Mouse (Mus musculus): ENCODE measurements around the gene Stx16. TPM values are rescaled to one million over a fixed set of nuclear protein-coding genes. Genes with fewer than 3 reads are reported as not detected.
A peak's percentile ranks its signal among the peaks of the same experiment; 100 is the strongest.

The Stx16 gene
- polyA plus RNA-seq, 1 experiment from 2014 or later = 13.7 TPM

- Histone ChIP-seq H3K27me3 (replicated peaks) (no peaks in the 10 kb centered on the region), H3K4me3 (no peak overlapping the region), H3K27ac (0 out of 2 replicates have a peak overlapping the region, but pooled peaks have one; percentile 28), H3K4me1 (peaks cover 3% of the 10 kb centered on the region; the same call in 1 of the 2 replicates), H3K4me2 (replicated peaks) (no peak overlapping the region), H3K9me3 (no peaks in the 10 kb centered on the region), H3K36me3 (no peaks in the 10 kb centered on the region), H3K9ac (no peak overlapping the region)
- ATAC-seq (ENCODE audit: low FRiP score, low read depth) = no peak
- WGBS = 30% methylated on average over 2 of the region's 2 CpGs
These were observed 14.9 kb upstream of the Stx16 start for GRCm38 (mm10) chr2:174061219-174061618.

DNA sequence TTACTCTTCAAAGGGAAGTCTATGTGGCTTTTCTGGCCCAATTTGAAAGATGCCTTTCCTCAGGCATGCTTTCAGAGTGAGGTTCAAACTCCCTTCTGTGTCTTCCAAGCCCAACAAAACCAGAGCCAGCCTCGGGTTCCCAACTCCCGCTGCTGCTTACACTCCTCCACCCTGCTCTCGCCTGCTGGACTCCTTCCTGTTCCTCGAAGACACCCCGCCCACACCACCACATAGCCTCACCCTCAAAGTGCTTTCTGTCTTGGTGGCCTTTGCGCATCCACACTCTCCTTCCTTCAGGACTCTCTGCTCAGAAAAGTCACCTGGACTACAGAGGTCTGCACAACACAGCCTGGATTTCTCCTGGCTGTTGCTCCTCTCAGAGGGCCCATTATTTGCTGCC, 13.0 kb upstream of the Stx16 start:
- 78% methylated on average over 6 of the region's 6 CpGs for WGBS
- H3K4me1 ChIP-seq = peaks cover 3% of the 10 kb centered on the region; the same call in 1 of the 2 replicates
- ATAC-seq (ENCODE audit: low FRiP score, low read depth) = no peak
- H3K4me3 ChIP-seq = no peak overlapping the region
- no peaks in the 10 kb centered on the region for H3K27me3 ChIP-seq (replicated peaks)
- H3K9me3 ChIP-seq = no peaks in the 10 kb centered on the region
- no peak overlapping the region for H3K9ac ChIP-seq
- no peak overlapping the region for H3K27ac ChIP-seq
- no peaks in the 10 kb centered on the region for H3K36me3 ChIP-seq
- H3K4me2 ChIP-seq (replicated peaks) = no peak overlapping the region

- H3K27me3 ChIP-seq (replicated peaks) = no peaks in the 10 kb centered on the region
- H3K9me3 ChIP-seq = no peaks in the 10 kb centered on the region
- H3K27ac ChIP-seq = no peak overlapping the region
- peaks cover 3% of the 10 kb centered on the region; the same call in 1 of the 2 replicates for H3K4me1 ChIP-seq
- no peaks in the 10 kb centered on the region for H3K36me3 ChIP-seq
- WGBS = 66% methylated on average over 9 of the region's 9 CpGs
- H3K9ac ChIP-seq = no peak overlapping the region
- H3K4me3 ChIP-seq = no peak overlapping the region
- no peak overlapping the region for H3K4me2 ChIP-seq (replicated peaks)
- ATAC-seq (ENCODE audit: low FRiP score, low read depth) = no peak
These were observed 12.4 kb upstream of the Stx16 start for GRCm38 (mm10) chr2:174063527-174064211.

DNA sequence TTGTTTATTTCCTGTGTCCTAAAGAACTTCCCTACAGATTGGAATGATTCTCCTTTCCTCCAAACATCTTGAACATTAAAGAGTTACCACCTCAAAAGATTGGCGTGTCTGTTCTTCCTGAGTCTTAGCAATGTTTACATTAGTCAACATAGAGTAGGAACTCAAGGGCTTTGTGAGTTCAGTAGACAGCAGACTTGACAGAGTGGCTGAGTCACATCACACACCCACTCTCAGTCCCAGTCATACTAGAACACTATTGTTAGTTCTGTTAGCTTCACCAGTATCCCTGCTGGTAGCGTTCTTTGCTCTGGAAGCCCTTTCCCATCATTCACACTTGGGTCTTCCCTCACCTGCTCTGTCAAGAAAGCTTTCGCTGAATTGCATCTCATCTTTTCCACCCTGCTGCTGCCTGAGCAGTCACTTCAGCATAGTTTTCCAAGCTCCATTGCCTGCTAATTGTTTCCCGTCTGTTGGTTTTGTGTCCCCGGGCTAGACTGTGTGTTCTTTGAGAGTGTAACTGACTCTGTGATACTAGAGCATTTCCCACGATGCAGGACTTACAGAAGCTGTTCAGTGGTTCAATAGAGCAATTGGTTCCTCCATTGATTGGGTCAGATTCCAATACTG, 8.2 kb upstream of the Stx16 start:
- Histone ChIP-seq H3K4me1 (no peaks in the 10 kb centered on the region; the same call in 1 of the 2 replicates), H3K27me3 (replicated peaks) (no peaks in the 10 kb centered on the region), H3K27ac (no peak overlapping the region), H3K4me2 (replicated peaks) (no peak overlapping the region), H3K4me3 (no peak overlapping the region), H3K36me3 (no peaks in the 10 kb centered on the region), H3K9ac (no peak overlapping the region), H3K9me3 (no peaks in the 10 kb centered on the region)
- no peak for ATAC-seq (ENCODE audit: low FRiP score, low read depth)
- 81% methylated on average over 6 of the region's 6 CpGs for WGBS

GRCm38 (mm10) chr2:174069532-174070049, 6.5 kb upstream of the Stx16 start:
- Histone ChIP-seq H3K27me3 (replicated peaks) (no peaks in the 10 kb centered on the region), H3K4me3 (no peak overlapping the region), H3K4me1 (peaks cover 10% of the 10 kb centered on the region; the same call in 1 of the 2 replicates), H3K27ac (no peak overlapping the region), H3K9ac (no peak overlapping the region), H3K4me2 (replicated peaks) (no peak overlapping the region), H3K36me3 (no peaks in the 10 kb centered on the region), H3K9me3 (no peaks in the 10 kb centered on the region)
- ATAC-seq (ENCODE audit: low FRiP score, low read depth) = no peak
- WGBS = 73% methylated on average over 3 of the region's 3 CpGs

DNA sequence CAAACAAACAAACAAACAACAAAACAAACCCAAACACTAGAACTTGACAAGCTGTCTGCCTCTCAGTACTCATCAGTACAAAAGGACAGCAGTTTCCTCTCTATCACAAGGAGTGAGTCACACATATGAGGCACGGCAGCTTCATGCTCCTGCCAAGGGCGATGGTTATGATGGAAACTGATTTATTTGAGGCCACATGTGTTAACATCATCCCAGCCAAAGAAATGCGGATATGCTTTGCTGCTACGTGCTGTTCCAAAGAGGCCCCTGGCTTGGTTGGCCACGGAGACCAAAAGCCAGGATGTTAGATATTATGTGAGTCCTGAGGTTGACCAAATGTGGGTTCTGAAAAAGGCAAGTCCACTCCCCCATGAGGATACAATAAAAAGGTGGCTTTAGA, 4.7 kb upstream of the Stx16 start:
- H3K9ac ChIP-seq = no peak overlapping the region
- H3K27me3 ChIP-seq (replicated peaks) = no peaks in the 10 kb centered on the region
- H3K36me3 ChIP-seq = no peaks in the 10 kb centered on the region
- H3K4me1 ChIP-seq = peaks cover 24% of the 10 kb centered on the region
- H3K9me3 ChIP-seq = no peaks in the 10 kb centered on the region
- WGBS = 87% methylated on average over 5 of the region's 5 CpGs
- no peak for ATAC-seq (ENCODE audit: low FRiP score, low read depth)
- H3K4me2 ChIP-seq (replicated peaks) = no peak overlapping the region
- no peak overlapping the region for H3K27ac ChIP-seq
- H3K4me3 ChIP-seq = no peak overlapping the region

DNA sequence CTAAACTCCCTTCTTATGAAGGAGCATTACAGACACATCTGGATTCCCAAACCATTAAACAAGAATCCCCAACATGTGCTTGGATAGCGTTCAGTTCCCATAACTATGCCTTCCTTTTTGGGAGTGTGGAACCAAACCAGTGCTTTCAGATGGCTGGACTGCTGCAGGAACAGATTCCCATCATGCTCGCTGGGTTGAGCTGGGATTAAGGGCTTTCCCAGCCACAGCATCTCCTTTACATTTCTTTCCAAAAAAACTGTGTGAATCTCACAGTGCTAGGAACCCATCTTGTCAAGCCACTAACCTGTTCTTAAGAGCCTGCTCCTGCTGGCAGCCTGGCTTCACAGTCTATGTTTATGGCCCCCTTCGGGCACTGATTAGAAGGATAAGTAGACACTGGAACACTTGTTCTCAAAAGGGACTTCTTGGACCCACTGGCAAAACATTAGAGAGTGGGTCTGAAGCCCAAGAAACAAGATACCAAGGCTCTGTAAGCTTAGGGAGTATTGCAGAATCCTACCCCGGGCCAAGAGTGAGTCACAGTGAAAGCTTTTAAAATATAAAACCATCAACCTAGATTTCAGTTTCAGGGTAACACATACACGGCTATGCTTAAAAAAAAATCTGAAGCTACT, 2.8 kb upstream of the Stx16 start:
- Histone ChIP-seq H3K9me3 (no peaks in the 10 kb centered on the region), H3K36me3 (no peaks in the 10 kb centered on the region), H3K27ac (no peak overlapping the region), H3K4me3 (no peak overlapping the region), H3K9ac (no peak overlapping the region), H3K4me1 (peaks cover 36% of the 10 kb centered on the region), H3K4me2 (replicated peaks) (no peak overlapping the region), H3K27me3 (replicated peaks) (no peaks in the 10 kb centered on the region)
- WGBS = 82% methylated on average over 5 of the region's 5 CpGs
- ATAC-seq (ENCODE audit: low FRiP score, low read depth) = no peak

GRCm38 (mm10) chr2:174074621-174075020, 1.5 kb upstream of the Stx16 start:
- peak; percentile 41 for ATAC-seq (ENCODE audit: low FRiP score, low read depth)
- Histone ChIP-seq H3K36me3 (no peaks in the 10 kb centered on the region), H3K4me2 (replicated peaks) (peak overlapping the region; percentile 94), H3K4me1 (peaks cover 38% of the 10 kb centered on the region), H3K27me3 (replicated peaks) (no peaks in the 10 kb centered on the region), H3K27ac (peak overlapping the region; percentile 90), H3K9ac (peak overlapping the region; percentile 48), H3K4me3 (peak overlapping the region; percentile 36), H3K9me3 (no peaks in the 10 kb centered on the region)
- WGBS = 0% methylated on average over 8 of the region's 13 CpGs

- H3K36me3 ChIP-seq = no peaks in the 10 kb centered on the region
- peaks cover 38% of the 10 kb centered on the region for H3K4me1 ChIP-seq
- H3K27me3 ChIP-seq (replicated peaks) = no peaks in the 10 kb centered on the region
- peak overlapping the region; percentile 94 for H3K4me2 ChIP-seq (replicated peaks)
- peak overlapping the region; percentile 36 for H3K4me3 ChIP-seq
- peak overlapping the region; percentile 48 for H3K9ac ChIP-seq
- ATAC-seq (ENCODE audit: low FRiP score, low read depth) = peak; percentile 1; the same call in 1 of the 2 replicates
- WGBS = under 1% methylated on average over 22 of the region's 22 CpGs
- peak overlapping the region; percentile 90 for H3K27ac ChIP-seq
- H3K9me3 ChIP-seq = no peaks in the 10 kb centered on the region
These were observed 987 bp upstream of the Stx16 start for GRCm38 (mm10) chr2:174075072-174075570.

GRCm38 (mm10) chr2:174076433-174076824, 321 bp downstream of the Stx16 start:
- peak overlapping the region; percentile 90; the same call in 1 of the 2 replicates for H3K27ac ChIP-seq
- under 1% methylated on average over 22 of the region's 22 CpGs for WGBS
- no peaks in the 10 kb centered on the region for H3K9me3 ChIP-seq
- peak overlapping the region; percentile 94 for H3K4me2 ChIP-seq (replicated peaks)
- peak overlapping the region; percentile 74 for H3K9ac ChIP-seq
- ATAC-seq (ENCODE audit: low FRiP score, low read depth) = peak; percentile 56
- H3K4me1 ChIP-seq = peaks cover 50% of the 10 kb centered on the region
- H3K36me3 ChIP-seq = no peaks in the 10 kb centered on the region
- peak overlapping the region; percentile 70 for H3K4me3 ChIP-seq
- no peaks in the 10 kb centered on the region for H3K27me3 ChIP-seq (replicated peaks)

GRCm38 (mm10) chr2:174077004-174077695, 1.0 kb downstream of the Stx16 start:
- H3K4me3 ChIP-seq = peak overlapping the region; percentile 70
- no peaks in the 10 kb centered on the region for H3K9me3 ChIP-seq
- 1% methylated on average over 19 of the region's 19 CpGs for WGBS
- H3K27ac ChIP-seq = peak overlapping the region; percentile 90
- H3K4me2 ChIP-seq (replicated peaks) = peak overlapping the region; percentile 94
- ATAC-seq (ENCODE audit: low FRiP score, low read depth) = no peak
- H3K36me3 ChIP-seq = no peaks in the 10 kb centered on the region
- no peaks in the 10 kb centered on the region for H3K27me3 ChIP-seq (replicated peaks)
- H3K4me1 ChIP-seq = peaks cover 56% of the 10 kb centered on the region
- H3K9ac ChIP-seq = peak overlapping the region; percentile 74
